Mouse (Mus musculus): Measurements from ENCODE around the gene 4933415F23Rik. TPM values are rescaled to one million over a fixed set of nuclear protein-coding genes. Genes with fewer than 3 reads are reported as not detected.

The 4933415F23Rik gene
- polyA plus RNA-seq (2017; shearing (Covaris generic)), result under 1 TPM in 1 of 2 experiments, not detected in 1; 0.10 TPM

DNA sequence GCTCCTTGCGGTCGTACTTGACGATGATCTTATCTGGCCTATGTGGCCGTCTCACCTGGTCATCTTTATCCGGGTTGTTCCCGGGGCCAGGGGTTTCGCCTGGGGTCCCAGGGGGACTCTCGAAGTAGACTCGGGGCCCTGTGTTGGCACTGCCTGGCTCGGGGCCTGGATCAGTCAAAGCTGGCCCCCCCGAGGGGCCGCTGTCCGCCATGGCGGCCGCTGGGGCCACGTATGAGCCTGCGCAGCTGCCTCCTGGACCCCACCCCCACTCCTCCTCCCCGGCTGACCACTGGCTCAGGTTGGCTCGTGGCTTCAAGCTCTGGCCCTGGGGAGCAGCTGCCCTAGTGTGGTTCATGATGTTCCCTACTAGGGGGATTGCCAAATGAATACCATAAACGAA lies at the start of gene 4933415F23Rik:
4933415F23Rik (minus strand) TSS at position 233 of the 400 bp plus-strand sequence.

